Mouse (Mus musculus) myocyte (in vitro differentiated cells): ENCODE data around the gene Xcr1. TPM values are rescaled to one million over a fixed set of nuclear protein-coding genes. Genes with fewer than 3 reads are reported as not detected.

Source experiments
- H3K27me3 ChIP-seq: one replicate; pipeline ENCODE4 v1.6.1; 2011; ENCODE audit not compliant: control insufficient read depth, insufficient read depth, insufficient read length
- H3K36me3 ChIP-seq: one replicate; pipeline ENCODE4 v1.6.1; 2011; ENCODE audit not compliant: control insufficient read depth, insufficient read depth
- H3K4me2 ChIP-seq: one replicate; pipeline ENCODE4 v1.6.1; 2011; ENCODE audit warnings: low read depth, control low read depth
- H3K4me3 ChIP-seq: one replicate; pipeline ENCODE4 v1.5.1; 2011; ENCODE audit warnings: mild to moderate bottlenecking, control low read depth, moderate library complexity
- H3K79me2 ChIP-seq: one replicate; pipeline ENCODE4 v1.6.1; 2011; ENCODE audit not compliant: control insufficient read depth, insufficient read depth
- H3ac ChIP-seq: one replicate; pipeline ENCODE4 v1.6.1; 2011; ENCODE audit not compliant: control insufficient read depth, insufficient read length
- CEBPB ChIP-seq: IDR thresholded peaks from 2 replicates; pipeline ENCODE4 v1.6.1; 2011; ENCODE audit warnings: mild to moderate bottlenecking, moderate library complexity; ENCODE audit not compliant: poor library complexity, insufficient read depth, severe bottlenecking
- E2F4 ChIP-seq: IDR thresholded peaks from one replicate; pipeline ENCODE4 v1.6.1; 2011; ENCODE audit warnings: mild to moderate bottlenecking, control low read depth, moderate library complexity; ENCODE audit not compliant: insufficient read depth
- MAX ChIP-seq: IDR thresholded peaks from one replicate; pipeline ENCODE4 v1.6.1; 2011; ENCODE audit warnings: low read depth, mild to moderate bottlenecking, control low read depth
- MYOD1 ChIP-seq, 3 experiments: IDR thresholded peaks; one replicate each; pipeline ENCODE4 v1.6.1; 2011; ENCODE audit warnings: control low read depth in 2 of 3, low read depth in 2 of 3, mild to moderate bottlenecking in 2 of 3, moderate library complexity in 1 of 3; ENCODE audit not compliant: insufficient read length in 2 of 3, control insufficient read depth in 1 of 3
- MYOG ChIP-seq, 3 experiments: IDR thresholded peaks; one replicate each; pipeline ENCODE4 v1.6.1; 2011; ENCODE audit warnings: control low read depth in 2 of 3, low read depth in 2 of 3, mild to moderate bottlenecking in 2 of 3; ENCODE audit not compliant: insufficient read length in 2 of 3, control insufficient read depth in 1 of 3, insufficient read depth in 1 of 3
- POLR2A ChIP-seq: IDR thresholded peaks from one replicate; pipeline ENCODE4 v1.6.1; 2011; ENCODE audit warnings: low read depth, mild to moderate bottlenecking, control low read depth, moderate library complexity; ENCODE audit not compliant: insufficient read length
- POLR2AphosphoS2 ChIP-seq: IDR thresholded peaks from one replicate; pipeline ENCODE4 v1.6.1; 2011; ENCODE audit warnings: low read depth, control low read depth; ENCODE audit not compliant: insufficient read length
- REST ChIP-seq: IDR thresholded peaks from one replicate; pipeline ENCODE4 v1.6.1; 2011; ENCODE audit warnings: mild to moderate bottlenecking, control low read depth, moderate library complexity; ENCODE audit not compliant: insufficient read depth, insufficient read length
- SRF ChIP-seq: IDR thresholded peaks from one replicate; pipeline ENCODE4 v1.6.1; 2011; ENCODE audit warnings: low read depth; ENCODE audit not compliant: control insufficient read depth, insufficient read length
- TCF12 ChIP-seq: IDR thresholded peaks from one replicate; pipeline ENCODE4 v1.6.1; 2011; ENCODE audit warnings: mild to moderate bottlenecking, control low read depth; ENCODE audit not compliant: poor library complexity, insufficient read depth, severe bottlenecking
- TCF3 ChIP-seq: IDR thresholded peaks from one replicate; pipeline ENCODE4 v1.6.1; 2011; ENCODE audit warnings: low read depth, control low read depth; ENCODE audit not compliant: insufficient read length
- USF1 ChIP-seq: IDR thresholded peaks from one replicate; pipeline ENCODE4 v1.6.1; 2011; ENCODE audit warnings: low read depth, mild to moderate bottlenecking, control low read depth, moderate library complexity
- polyA plus RNA-seq: library from polyadenylated mRNA; unstranded; fragments of >200 nt; fragmentation: generic; extraction: Trizol; gene quantifications from one replicate; pipeline ENCODE4 v1.2.1, GENCODE M21; 2012; ENCODE audit warnings: missing spikeins

The Xcr1 gene
- 0.04 TPM for polyA plus RNA-seq

DNA sequence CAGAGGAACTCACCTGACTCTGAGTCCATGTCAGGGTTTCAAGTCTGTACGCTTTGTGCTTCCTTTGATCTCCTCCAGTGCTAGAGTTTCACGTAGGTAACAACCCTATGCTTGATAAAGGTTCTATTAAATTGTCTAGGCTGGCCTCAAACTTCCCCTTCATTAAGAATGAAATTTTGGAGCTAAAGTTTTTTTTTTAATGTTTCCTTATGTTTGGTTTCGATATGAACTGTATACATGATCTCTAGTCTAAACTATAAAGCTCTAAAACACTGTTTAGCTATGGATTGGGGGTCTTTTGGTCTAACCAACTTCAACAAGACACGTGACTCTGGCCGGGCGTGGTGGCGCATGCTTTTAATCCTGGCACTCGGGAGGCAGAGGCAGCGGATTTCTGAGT lies at the start of gene Xcr1:
Gene Xcr1, minus strand, starts transcription at position 101 of the 400 bp plus-strand sequence.
- H3K27me3 ChIP-seq = no peaks in the 10 kb centered on the region
- no peak within 1 kb of the TSS for H3ac ChIP-seq
- TF ChIP-seq MYOD1 (IDR thresholded peaks at IDR 0.05; ENCODE audit: control insufficient read depth in 1 of 3, insufficient read length in 2 of 3, low read depth in 2 of 3) (no peak), CEBPB (no peak), USF1 (no peak), POLR2AphosphoS2 (no peak), SRF (no peak), MYOG (IDR thresholded peaks at IDR 0.05; ENCODE audit: control insufficient read depth in 1 of 3, insufficient read depth in 1 of 3, insufficient read length in 2 of 3, low read depth in 2 of 3) (no peak), MAX (no peak), POLR2A (no peak), REST (no peak)
- H3K4me2 ChIP-seq = no peak within 1 kb of the TSS
- no peaks in the 10 kb centered on the region for H3K36me3 ChIP-seq
- no peaks in the 10 kb centered on the region for H3K79me2 ChIP-seq
- H3K4me3 ChIP-seq = no peak within 1 kb of the TSS

DNA sequence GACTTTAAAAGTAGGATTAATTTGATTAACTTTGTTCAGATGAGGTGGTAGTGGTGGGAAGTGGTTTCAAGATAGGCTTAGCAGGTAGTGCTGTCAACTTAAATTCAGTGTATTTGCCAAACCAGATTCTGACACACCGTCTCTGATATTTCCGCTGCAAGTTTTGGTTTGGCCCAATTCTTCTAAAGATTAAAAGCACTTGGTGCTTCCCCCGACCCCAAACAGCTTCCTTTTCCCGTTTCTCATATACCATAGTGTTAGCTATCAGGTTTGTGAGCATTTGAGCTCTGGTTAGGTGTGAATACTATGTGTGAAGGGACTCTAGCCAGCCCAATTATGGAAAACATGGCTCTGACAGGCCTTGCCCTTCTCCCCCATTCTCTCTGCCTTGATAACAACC lies 10.2 kb upstream of the Xcr1 start:
- no peak for TF ChIP-seq MAX
- no peak for TF ChIP-seq MYOG (IDR thresholded peaks at IDR 0.05; ENCODE audit: control insufficient read depth in 1 of 3, insufficient read depth in 1 of 3, insufficient read length in 2 of 3, low read depth in 2 of 3)
- no peak for TF ChIP-seq USF1
- TF ChIP-seq MYOD1 (IDR thresholded peaks at IDR 0.05; ENCODE audit: control insufficient read depth in 1 of 3, insufficient read length in 2 of 3, low read depth in 2 of 3) = no peak
- no peak for TF ChIP-seq CEBPB
- no peak for TF ChIP-seq POLR2AphosphoS2
- Histone ChIP-seq H3K79me2 (no peaks in the 10 kb centered on the region), H3K4me3 (no peak overlapping the region), H3K27me3 (no peaks in the 10 kb centered on the region), H3ac (no peak overlapping the region), H3K36me3 (no peaks in the 10 kb centered on the region), H3K4me2 (no peak overlapping the region)

DNA sequence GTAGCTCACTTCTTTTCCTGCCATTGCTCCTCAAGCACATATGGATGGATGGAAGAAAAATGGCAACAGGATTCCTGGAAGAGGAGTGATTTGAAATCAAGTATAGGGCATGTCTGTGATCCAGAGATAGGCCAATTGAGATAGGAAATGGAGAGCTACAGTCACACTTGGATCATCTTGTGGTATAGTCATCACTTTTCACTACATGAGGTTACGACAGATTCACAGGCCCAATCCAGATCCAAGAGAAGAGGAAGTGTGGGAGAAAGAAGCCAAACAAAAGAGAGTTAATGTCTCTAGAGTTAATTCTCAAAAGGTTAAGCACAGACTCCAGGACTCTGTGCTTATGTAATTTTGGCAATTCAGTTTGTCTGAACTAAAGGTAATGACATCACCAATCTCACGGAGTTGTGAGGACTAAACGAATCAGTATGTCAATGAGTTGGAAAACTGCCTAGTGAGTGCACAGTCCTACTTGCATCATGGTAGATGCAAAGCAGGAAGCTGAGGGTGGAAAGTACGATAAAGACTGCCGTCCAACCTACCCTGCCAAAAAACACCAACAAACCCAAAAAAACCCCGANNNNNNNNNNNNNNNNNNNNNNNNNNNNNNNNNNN lies 7.4 kb upstream of the Xcr1 start:
- no peaks in the 10 kb centered on the region for H3K79me2 ChIP-seq
- H3K27me3 ChIP-seq = no peaks in the 10 kb centered on the region
- TF ChIP-seq CEBPB (no peak), MYOD1 (IDR thresholded peaks at IDR 0.05; ENCODE audit: control insufficient read depth in 1 of 3, insufficient read length in 2 of 3, low read depth in 2 of 3) (no peak), TCF3 (no peak), E2F4 (no peak), MYOG (IDR thresholded peaks at IDR 0.05; ENCODE audit: control insufficient read depth in 1 of 3, insufficient read depth in 1 of 3, insufficient read length in 2 of 3, low read depth in 2 of 3) (no peak), TCF12 (no peak), USF1 (no peak), POLR2A (no peak), SRF (no peak), REST (no peak), MAX (no peak), POLR2AphosphoS2 (no peak)

DNA sequence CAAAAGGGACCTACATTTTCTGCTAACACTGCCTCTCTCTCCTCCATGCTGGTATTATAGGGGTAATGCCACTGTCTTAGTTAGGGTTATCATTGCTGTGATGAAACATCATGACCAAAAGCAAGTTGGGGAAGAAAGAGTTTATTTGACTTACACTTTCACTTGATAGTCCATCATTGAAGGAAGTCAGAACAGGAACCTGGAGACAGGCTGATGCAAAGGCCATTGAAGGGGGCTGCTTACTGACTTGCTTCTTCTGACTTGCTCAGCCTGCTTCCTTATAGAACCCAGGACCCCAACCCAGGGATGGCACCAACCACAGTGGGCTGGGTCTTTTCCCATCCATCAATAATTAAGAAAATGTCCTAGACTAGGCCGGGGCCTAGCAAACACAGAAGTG lies 1.8 kb upstream of the Xcr1 start:
- no peak overlapping the region for H3K4me3 ChIP-seq
- no peaks in the 10 kb centered on the region for H3K79me2 ChIP-seq
- TF ChIP-seq MYOG (IDR thresholded peaks at IDR 0.05; ENCODE audit: control insufficient read depth in 1 of 3, insufficient read depth in 1 of 3, insufficient read length in 2 of 3, low read depth in 2 of 3) (no peak), TCF3 (no peak), POLR2A (no peak), E2F4 (no peak), SRF (no peak), MAX (no peak), CEBPB (no peak), TCF12 (no peak), USF1 (no peak)
- H3K4me2 ChIP-seq = no peak overlapping the region
- H3ac ChIP-seq = no peak overlapping the region
- no peaks in the 10 kb centered on the region for H3K36me3 ChIP-seq
- H3K27me3 ChIP-seq = no peaks in the 10 kb centered on the region

More for the DNA sequence above, 7.4 kb upstream of the Xcr1 start:
- no peak overlapping the region for H3ac ChIP-seq
- H3K4me2 ChIP-seq = no peak overlapping the region
- no peak overlapping the region for H3K4me3 ChIP-seq
- no peaks in the 10 kb centered on the region for H3K36me3 ChIP-seq

DNA sequence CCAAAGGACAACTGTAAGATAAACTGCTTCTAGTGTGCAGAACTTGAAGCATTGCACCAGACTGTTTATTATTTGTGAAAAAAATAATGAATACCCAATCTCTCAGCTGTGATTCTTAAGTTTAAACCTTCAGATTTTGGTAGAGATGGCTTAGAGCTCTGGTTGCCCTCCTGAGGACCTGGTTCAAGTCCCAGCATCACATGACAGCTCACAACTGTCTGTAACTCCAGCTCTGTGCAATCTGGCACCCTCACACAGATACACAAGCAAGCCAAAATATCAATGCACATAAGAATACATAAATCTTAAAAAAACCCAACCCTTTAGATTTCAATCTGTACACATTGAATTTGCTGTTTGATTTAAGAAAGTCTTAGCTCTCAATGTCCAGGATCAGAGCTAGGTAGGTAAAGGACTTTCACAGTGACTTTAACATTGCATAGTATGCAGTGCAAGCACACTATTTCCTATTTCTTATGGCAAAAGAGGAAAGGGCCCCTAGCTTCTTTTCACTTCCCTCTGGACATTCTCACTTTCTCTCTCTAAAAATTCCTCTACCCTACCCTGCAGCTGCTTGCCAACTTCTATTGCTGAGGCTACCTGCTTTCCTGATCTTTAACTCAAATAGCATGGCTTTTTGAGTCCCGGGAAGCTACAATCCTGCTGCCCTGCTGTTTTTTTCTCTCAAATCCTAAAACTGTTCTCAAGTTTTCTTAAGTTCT lies 1.2 kb upstream of the Xcr1 start:
- Histone ChIP-seq H3K4me2 (no peak overlapping the region), H3ac (no peak overlapping the region), H3K27me3 (no peaks in the 10 kb centered on the region), H3K79me2 (no peaks in the 10 kb centered on the region), H3K36me3 (no peaks in the 10 kb centered on the region), H3K4me3 (no peak overlapping the region)
- no peak for TF ChIP-seq MAX
- TF ChIP-seq SRF = no peak
- TF ChIP-seq MYOD1 (IDR thresholded peaks at IDR 0.05; ENCODE audit: control insufficient read depth in 1 of 3, insufficient read length in 2 of 3, low read depth in 2 of 3) = no peak
- TF ChIP-seq E2F4 = no peak
- TF ChIP-seq CEBPB = no peak
- no peak for TF ChIP-seq POLR2A
- no peak for TF ChIP-seq POLR2AphosphoS2
- no peak for TF ChIP-seq MYOG (IDR thresholded peaks at IDR 0.05; ENCODE audit: control insufficient read depth in 1 of 3, insufficient read depth in 1 of 3, insufficient read length in 2 of 3, low read depth in 2 of 3)
- no peak for TF ChIP-seq USF1
- no peak for TF ChIP-seq REST
- no peak for TF ChIP-seq TCF12
- TF ChIP-seq TCF3 = no peak
